Mouse (Mus musculus) myocyte (in vitro differentiated cells): ENCODE results near the gene Olfr700.
"Not testable (repeated sequence)": the region's sequence is repeated elsewhere in the genome, so short reads cannot be mapped to it uniquely, and the experiment has no call there.

Experiments
- CEBPB ChIP-seq: IDR thresholded peaks from 2 replicates; pipeline ENCODE4 v1.6.1; 2011; ENCODE audit warnings: mild to moderate bottlenecking, moderate library complexity; ENCODE audit not compliant: poor library complexity, insufficient read depth, severe bottlenecking
- MAX ChIP-seq: IDR thresholded peaks from one replicate; pipeline ENCODE4 v1.6.1; 2011; ENCODE audit warnings: low read depth, mild to moderate bottlenecking, control low read depth
- POLR2A ChIP-seq: IDR thresholded peaks from one replicate; pipeline ENCODE4 v1.6.1; 2011; ENCODE audit warnings: low read depth, mild to moderate bottlenecking, control low read depth, moderate library complexity; ENCODE audit not compliant: insufficient read length
- POLR2AphosphoS2 ChIP-seq: IDR thresholded peaks from one replicate; pipeline ENCODE4 v1.6.1; 2011; ENCODE audit warnings: low read depth, control low read depth; ENCODE audit not compliant: insufficient read length
- REST ChIP-seq: IDR thresholded peaks from one replicate; pipeline ENCODE4 v1.6.1; 2011; ENCODE audit warnings: mild to moderate bottlenecking, control low read depth, moderate library complexity; ENCODE audit not compliant: insufficient read depth, insufficient read length
- USF1 ChIP-seq: IDR thresholded peaks from one replicate; pipeline ENCODE4 v1.6.1; 2011; ENCODE audit warnings: low read depth, mild to moderate bottlenecking, control low read depth, moderate library complexity

DNA sequence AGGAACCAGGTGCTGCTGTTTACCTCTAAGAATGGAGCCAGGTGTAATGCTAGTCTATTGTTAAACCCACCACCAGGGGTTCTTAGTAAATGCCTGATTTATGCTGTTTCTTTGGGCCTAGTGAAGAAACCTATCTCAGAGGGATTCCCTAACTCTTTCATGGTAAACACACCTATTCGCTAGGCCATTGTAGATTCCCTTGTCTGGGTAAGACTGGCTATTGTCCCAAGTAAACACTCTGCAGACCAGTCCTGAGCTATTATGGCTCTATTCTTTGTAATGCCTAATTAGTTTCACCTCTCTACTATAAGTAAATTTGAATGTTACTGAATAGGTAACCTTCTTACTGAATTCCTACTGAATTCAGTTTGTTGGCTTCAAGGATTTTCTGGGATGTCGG is 47.6 kb downstream of the Olfr700 start:
- TF ChIP-seq MAX, POLR2A, POLR2AphosphoS2, CEBPB, USF1, REST: not testable (repeated sequence)
